Mouse (Mus musculus) MN1 (cell line): ENCODE data around the gene Klf13.

ENCODE experiments used
- DNase-seq: peaks from one replicate; pipeline ENCODE4 v3.0.0-alpha.2; 2016; ENCODE audit warnings: low spot score

Gene Klf13

GRCm38 (mm10) chr7:63907778-63908495 lies 30.8 kb downstream of the Klf13 start:
- DNase-seq = no peak

- DNase-seq = no peak
Measured at GRCm38 (mm10) chr7:63905642-63906041, 33.1 kb downstream of the Klf13 start.

DNA sequence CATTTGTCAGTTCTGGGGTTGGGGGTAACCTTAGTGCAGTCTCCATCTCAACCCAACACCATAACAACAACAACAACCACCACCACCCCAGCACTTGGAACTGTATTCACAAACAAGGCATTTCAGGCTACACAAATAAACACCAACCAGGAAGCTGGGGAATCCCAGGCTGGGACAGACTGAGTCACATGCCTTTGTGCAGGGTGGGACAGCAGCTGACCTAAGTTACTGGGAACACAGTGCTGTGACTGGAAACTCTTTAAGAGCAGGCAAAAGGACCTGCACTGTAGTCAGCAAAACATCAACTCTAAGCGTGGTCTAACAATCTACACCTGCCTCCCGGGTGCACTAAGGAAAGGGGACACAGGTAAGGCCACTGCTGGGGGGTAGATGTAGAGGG lies 33.5 kb downstream of the Klf13 start:
- DNase-seq = no peak

- DNase-seq = no peak
Measured at GRCm38 (mm10) chr7:63903635-63904380, 34.9 kb downstream of the Klf13 start.

DNA sequence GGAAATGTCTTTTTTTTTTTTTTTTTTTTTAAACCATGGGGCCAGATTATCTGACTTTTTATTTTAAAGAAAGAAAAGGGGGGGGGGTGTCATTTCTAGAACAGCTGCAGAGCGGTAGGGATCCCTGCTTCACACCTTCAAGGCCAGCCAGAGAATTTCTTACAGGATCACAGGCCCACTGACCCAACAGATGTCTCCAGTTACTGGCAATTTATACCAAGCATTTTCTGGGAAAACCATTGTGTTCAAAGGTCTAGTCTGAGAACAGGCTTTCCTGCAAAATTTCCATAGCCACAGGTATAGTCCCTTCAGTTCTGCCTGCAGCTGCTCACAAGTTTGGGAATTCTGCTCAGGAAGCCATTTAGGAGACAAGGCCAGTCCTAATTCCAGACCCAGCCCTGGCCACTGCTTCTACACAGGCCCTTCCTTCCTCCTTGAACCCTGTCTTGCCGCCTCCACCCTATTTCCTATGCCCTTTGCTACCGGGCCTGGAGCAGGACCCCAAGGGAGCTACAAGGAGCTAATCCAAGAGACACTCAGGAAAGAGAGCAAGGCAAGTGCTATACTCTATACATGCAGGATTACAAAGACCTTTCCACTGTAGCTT lies 36.0 kb downstream of the Klf13 start:
- no peak for DNase-seq

DNA sequence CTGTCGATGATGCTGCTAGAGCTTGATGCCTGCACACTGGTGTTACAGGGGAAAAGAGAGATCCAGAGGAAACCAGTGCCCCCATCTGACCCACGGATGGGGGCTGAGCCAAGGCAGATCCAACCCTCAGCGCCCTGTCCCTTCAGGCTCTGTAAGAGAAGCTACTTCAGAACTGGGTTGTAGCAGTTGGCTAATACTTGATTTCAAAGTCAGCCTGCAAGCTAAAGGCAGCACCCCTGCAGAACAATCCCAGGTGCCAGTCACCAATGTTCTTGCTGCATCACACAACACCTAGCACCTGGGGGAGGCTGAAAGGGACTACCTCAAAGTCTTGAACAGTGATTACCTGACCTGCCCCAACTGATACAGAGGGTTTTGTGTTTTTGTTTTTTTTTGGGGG lies 36.8 kb downstream of the Klf13 start:
- no peak for DNase-seq

- DNase-seq = no peak
Measured at GRCm38 (mm10) chr7:63901346-63901745, 37.4 kb downstream of the Klf13 start.

GRCm38 (mm10) chr7:63900411-63900810 lies 38.3 kb downstream of the Klf13 start:
- DNase-seq = no peak

DNA sequence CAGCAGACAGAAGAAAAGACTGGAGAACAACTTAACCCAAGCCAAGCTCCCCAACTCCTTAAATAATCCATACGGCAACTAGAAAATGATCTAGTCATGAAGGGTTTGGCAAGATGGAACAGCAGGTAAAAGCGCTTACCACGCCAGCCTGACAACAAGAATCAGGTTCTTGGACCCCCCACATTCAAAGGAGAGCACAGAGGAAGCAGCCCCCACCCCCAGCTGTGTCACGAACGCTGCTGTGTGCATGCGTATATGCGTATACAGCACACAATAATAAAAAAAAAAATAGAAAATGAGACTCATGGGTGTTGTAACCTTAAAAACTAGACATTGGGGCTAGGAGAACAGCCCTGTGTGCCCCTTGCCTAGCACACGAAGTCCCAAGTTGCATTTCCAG lies 38.8 kb downstream of the Klf13 start:
- DNase-seq = no peak

- DNase-seq = no peak
Measured at GRCm38 (mm10) chr7:63898201-63898600, 40.5 kb downstream of the Klf13 start.

GRCm38 (mm10) chr7:63897655-63898054 lies 41.1 kb downstream of the Klf13 start:
- DNase-seq = no peak

GRCm38 (mm10) chr7:63896968-63897468 lies 41.7 kb downstream of the Klf13 start:
- DNase-seq = no peak

GRCm38 (mm10) chr7:63896276-63896967 lies 42.3 kb downstream of the Klf13 start:
- DNase-seq = no peak

GRCm38 (mm10) chr7:63895223-63895622 lies 43.5 kb downstream of the Klf13 start:
- DNase-seq = no peak

DNA sequence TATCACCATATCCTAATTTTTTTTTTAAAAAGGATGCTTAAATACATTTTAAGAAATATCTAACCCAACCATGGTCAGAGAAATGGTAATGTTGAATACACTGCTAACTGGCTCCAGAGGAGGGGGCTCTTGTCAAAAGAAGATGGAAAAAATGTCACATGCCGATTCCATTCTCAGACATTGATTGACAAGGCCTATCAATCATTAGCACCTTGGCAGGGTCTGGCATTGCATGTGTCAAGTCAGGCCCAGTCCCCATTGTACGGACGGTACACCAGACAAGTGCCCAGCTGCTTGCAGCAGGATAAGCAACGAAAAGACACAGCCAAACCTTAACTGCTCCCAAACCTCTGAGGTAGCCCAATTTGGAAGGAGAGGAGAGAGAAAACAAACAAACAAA lies 44.1 kb downstream of the Klf13 start:
- DNase-seq = no peak

DNA sequence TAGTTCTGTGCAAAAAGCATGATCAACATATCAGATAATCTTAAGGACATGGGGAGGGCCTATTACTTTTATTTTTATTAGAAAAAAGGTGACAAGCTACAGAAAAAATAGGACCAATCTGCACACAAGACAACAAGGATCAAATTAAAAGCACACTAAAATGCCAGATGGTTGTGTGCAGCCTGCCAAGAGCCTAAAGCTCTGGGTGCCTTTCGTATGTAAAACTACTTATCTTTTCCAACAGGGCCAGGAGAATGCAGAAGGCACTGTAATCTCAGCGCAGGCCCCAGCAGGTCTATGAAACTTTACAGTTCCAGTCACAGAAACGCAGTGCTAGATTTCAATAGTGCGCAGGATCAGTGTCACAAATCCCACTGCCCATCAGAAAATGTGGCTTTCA lies 45.0 kb downstream of the Klf13 start:
- DNase-seq = no peak

GRCm38 (mm10) chr7:63893201-63893600 lies 45.5 kb downstream of the Klf13 start:
- DNase-seq = no peak

DNA sequence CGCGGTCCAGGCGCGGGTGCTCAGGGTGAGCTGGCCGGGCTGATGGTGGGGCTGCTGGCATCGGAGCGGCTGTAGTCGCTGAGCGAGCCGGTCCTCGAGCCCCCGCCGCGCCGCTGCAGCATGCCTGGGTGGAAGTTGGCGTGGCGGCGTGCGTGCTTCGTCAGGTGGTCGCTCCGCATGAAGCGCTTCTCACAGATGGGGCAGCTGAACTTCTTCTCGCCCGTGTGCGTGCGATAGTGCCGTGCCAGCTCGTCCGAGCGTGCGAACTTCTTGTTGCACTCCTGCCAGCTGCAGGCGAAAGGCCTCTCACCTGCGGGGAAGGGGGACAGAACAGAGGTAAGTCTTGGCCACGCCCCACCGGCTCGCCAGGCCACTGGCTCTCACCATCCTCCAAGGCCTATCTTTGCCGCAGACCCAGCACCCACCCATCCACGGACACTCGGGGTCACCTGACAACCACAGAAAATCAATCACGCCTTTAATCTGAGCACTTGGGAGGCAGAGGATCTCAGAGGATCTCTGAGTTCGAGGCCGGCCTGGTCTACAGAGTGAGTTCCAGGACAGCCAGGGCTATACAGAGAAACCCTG lies 47.1 kb downstream of the Klf13 start:
- no peak for DNase-seq

DNA sequence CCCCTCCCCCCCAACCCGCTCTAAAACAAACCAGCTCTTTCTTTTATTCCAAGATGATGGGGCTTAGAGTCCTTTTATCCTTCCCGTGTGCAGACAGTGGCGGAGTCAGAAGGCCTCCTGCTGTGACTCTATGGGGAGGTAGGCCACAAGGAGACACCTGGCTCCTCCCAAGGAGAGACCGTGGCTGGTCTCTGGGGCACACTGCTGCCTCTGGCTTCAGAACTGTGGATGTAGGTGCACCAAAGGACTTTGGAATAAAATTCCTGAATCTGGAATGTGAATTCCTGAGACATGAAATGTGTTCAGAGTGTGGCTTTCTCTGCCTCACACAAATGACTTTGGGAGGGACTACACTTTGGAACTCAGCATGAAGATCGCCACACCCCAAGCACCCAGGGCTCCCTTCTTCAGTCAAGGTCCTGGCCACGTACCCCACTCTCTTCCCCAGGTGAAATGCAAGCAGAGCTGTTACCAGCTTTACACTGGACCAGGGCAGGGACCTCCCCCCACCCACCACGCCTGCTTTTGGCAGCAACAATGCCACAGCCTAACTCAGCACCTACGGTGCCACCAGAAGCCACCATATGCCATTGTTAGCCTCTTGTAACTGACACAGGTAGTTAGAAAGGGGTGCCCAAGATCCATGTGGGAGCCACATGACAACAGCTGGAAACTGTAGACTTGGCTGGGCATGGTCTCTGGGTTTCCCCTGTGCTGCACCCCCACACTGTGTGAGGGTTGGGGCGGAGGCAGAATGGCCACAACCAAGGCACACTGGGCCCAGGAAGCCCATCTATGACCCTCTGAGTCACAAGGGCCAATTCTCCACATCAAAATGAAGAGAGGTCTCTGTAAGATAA lies 49.4 kb downstream of the Klf13 start:
- DNase-seq = no peak

DNA sequence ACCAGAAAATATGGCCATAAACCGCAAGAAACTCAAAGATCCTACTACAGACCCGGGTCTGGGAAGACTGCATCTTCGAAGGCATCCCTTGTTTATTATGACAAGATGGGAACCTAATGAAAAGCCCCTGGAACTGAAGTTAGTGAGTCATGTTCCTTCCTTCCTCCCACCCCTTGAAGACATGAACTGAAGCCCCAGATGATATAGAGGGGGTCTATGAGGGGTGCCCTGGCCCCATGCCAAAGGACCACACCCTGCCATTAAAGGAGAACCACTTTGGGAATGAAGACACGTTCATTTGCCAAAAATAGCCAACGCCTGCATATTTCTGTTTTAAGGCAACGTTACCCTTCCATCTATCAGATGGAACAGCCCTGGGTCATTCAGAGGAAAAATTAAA lies 50.0 kb downstream of the Klf13 start:
- DNase-seq = no peak

DNA sequence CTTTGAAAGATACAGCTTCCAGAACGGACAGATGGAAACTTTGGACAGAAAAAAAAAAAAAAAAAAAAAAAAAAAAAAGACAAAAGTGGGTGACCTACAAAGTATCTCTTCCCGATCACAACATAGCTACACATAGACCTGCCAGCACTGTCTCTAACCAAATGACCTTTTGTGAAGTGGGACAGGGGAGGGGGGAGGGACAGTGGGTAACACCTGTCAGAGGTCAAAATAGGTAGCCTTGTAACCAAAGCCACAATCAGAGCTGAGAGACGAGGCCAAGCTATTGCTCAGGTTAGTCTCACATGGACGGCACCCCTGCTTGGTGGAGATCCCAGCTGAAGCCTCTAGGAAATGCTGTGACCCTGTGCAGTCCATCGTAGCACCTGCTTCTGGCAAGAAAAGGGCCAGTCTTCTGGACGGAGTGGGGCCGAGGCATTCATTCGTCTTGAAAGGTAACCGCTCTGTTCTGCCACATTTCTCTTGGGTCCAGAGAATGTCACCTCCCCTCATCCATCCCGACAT lies 51.1 kb downstream of the Klf13 start:
- no peak for DNase-seq
